Mouse (Mus musculus): ENCODE data around the gene Kifc3. TPM values are rescaled to one million over a fixed set of nuclear protein-coding genes. Genes with fewer than 3 reads are reported as not detected.

The Kifc3 gene
- polyA plus RNA-seq, 1 experiment = not detected

DNA sequence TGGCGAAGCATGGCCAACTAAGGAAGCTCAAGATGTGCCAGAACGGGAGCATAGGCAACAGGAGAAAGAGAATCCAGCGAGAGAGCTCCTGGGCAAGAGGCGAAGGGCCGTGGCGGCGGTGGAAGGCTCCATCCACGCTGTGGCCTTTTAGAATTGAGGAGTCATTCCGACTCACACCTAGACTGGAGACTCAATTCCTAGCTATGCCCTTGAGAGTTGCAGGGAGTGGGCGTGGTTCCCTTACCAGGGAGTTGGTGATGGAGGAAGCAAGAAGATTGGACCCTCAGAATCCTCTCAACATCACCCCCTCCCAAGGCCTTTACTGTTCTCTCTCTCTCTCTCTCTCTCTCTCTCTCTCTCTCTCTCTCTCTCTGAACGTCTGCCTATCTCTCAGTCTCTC lies 121.0 kb downstream of the Kifc3 start:
- TF ChIP-seq GATA1 (IDR thresholded peaks at IDR 0.05; ENCODE audit: low read length) = no peak

DNA sequence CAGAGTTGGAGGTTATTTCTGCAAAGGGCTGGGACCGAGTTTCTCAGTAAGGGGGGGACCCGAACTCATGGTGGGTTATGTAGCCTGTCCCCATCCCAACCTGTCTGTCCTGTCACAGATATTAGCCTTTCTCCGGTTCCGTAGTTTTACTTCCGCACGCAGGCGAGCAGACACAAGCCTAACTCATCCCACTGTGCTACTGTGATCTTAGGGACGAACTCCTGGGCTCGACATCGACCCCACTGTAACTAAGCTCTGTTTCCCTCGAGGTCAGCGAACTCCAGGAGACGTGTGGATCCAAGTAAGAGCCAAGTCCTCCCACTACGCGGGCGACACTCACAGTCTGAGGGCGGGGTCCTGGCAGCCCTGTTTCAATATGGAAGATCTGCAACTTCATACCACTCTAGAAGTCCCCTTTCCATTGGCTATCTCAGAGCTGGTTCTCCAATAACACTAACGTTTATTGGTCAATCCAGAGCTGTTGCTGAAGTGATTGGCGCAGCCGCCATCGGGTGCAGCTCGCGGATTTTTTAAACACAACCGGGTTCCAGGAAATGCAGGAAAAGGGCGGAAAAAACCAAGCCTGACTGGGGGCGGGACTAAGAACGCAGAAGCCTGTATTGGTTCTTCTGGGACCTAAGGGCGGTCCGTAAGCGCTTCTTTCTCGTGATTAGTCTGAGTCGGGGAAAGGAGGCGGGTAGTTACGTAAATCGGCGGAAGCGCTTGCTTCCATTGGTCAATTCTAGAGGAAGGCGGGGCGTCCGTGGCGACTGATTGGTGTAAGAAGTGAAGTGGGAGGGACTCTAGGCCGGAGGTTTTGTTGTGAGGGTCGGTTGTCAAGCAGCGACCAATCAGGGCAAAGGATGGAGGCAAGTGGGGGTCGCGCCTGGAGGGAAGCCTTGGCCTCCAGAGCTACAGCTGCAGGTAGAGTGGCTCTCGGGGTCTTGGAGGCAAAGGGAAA lies 122.0 kb downstream of the Kifc3 start, which contains the start of gene Katnb1:
TSS of gene Katnb1 (plus strand) at position 806 of the 961 bp plus-strand sequence.
- TF ChIP-seq GATA1 (IDR thresholded peaks at IDR 0.05; ENCODE audit: low read length) = no peak

DNA sequence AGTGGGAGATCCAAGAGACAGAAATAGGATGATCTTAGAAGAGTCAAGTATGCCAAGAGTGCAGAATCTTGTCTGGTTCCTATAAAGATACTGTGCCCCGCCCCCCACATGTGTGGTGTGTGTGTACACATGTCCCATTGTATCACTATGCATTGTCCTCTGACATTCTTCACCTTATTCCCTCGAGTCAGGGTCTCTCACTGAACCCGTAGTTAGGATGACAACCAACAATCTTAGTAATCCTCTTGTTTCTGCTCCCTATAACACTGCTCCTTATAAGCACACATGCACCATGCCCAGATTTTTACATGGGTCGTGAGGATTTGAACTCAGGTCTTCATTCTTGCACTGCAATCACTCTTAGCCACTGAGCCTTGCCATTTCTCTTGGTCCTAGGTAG lies 123.3 kb downstream of the Kifc3 start:
- TF ChIP-seq GATA1 (IDR thresholded peaks at IDR 0.05; ENCODE audit: low read length) = no peak

DNA sequence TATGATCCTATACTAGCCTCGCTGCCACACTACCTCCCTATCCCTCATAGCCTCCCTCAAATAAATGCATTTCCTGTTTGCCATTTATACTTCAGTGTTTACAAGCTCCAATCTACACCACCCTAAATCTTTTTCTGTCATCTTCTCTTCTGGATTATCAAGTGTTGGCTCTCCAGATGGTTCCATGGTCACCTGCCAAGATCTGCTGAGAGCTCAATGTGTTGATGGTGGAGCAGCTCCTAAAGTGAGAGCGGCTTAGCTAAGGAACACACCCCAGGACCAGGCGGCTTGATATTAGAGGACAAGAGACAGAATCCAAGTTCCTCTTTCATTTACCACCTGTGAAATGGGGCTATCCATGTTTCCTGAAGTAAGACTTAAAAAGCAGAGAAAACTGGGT lies 124.6 kb downstream of the Kifc3 start:
- no peak for TF ChIP-seq GATA1 (IDR thresholded peaks at IDR 0.05; ENCODE audit: low read length)

DNA sequence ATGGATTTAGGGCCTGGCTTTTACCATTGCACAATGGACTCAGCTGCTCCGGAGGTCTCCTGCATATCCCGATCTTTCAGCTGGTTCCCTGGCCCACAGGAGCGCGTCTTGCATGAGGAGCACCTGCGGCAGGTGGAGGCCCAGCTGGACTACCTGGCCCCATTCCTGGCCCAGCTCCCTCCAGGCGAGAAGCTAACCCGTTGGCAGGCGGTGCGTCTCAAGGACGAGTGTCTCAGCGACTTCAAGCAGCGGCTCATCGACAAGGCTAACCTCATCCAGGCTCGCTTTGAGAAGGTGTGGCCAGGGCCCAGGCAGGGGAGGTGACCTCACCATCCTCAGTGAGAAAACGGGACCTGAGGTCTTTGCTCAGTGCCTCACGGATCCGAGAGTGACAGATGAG lies 126.5 kb downstream of the Kifc3 start:
- TF ChIP-seq GATA1 (IDR thresholded peaks at IDR 0.05; ENCODE audit: low read length) = no peak

DNA sequence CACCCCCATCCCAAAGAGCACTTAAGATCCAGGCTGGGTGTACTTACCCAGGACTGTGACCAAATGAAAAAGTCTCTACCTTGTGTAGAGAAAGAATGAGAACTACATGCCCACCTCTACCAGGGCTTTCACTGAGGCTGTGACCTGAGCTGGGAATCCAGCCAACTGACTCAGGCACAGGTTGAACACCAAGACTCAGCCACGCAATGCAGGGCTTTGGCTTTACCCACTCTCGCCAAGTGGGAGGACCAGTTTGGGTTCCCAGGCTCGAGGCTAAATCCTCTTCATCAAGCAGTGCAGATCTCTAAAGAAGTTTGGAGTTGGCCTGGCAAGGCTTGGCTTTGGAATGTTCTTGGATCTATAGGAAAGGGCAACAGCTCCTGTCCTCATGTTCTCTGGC lies 127.1 kb downstream of the Kifc3 start:
- TF ChIP-seq GATA1 (IDR thresholded peaks at IDR 0.05; ENCODE audit: low read length) = no peak

DNA sequence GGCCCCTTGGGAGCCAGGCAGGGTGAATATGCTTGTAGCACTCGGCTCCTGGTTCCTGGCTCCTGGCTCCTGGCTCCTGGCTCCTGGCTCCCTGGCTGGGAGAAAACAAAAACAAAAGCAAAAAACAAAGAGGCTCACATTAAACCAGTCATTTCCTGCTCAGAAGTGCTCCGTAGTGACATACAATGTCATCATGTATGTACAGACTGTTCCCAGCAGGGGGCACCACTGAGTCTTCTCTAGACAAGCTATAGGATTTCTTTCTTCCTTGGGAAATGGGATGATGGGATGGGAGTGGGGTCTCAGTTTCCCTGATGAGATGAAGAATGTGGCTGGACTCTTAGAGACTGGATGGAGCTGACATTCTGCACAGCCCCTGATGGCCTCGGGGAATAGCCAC lies 135.0 kb downstream of the Kifc3 start:
- TF ChIP-seq GATA1 (IDR thresholded peaks at IDR 0.05; ENCODE audit: low read length) = no peak

DNA sequence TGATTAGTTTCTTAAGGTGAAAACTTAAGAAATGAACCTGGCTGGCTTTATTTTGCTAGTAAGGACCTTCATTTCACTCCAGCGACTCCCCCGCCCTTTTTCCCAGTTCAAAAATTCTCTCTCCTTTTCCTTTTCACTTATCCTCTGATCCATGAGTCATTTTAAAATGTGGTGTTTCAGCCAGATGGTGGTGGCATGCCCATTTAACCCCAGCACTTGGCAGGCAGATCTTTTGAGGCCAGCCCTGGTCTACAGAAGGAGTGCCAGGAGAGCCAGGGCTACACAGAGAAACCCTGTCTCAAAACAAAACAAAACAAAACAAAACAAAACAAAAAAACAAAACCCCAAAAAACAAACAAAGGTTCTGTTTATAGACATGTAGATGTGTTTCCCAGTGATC lies 138.1 kb downstream of the Kifc3 start:
- TF ChIP-seq GATA1 (IDR thresholded peaks at IDR 0.05; ENCODE audit: low read length) = no peak

DNA sequence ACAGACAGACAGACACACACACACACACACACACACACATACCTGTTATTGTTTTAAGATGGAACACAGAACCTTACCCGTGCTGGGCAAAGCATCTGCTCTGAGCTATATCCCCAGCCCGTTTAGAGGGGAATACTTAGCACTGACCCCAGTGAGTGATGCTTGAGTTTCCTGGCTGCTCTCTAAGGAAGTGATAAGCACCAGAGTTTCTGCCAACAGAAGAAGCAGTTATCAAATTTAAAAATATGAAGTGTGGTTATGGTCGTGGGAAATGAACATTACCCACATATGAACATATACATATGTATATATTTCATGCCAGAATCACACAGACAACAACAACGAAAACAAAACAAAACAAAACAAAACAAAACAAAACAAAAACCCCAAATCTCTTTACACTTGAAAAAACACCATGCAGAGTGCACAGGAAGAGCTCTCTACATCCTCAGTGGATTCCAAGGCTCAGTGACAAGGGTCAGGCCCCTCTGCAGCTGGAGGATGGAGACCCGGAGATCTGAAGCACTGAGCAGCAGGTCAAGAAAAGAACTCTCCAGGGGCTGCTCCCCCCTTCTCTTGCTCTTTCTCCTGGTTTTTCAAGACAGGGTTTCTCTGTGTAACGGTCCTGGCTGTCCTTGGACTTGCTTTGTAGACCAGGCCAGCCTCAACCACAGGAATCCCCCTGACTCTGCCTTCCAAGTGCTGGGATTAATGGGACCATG lies 142.6 kb downstream of the Kifc3 start:
- no peak for TF ChIP-seq GATA1 (IDR thresholded peaks at IDR 0.05; ENCODE audit: low read length)

DNA sequence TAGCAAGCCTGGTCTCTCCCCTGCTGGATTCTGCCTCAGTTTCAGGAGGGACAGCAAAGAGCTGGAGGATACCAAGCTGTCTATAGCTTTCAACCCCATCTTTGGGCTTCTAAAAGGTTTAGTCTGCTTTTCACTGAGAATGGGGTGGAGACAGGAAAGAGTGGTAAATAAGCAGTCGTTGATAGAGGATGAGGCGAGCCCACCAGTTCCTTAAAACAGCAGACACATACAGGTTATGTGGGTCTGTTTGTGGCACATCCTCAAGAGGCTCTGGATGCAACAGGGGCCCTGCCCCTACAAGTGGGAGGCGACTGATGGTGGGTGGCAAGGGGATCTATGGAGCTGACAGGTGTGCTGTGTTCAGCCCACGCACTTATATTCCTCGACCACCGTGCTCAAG lies 144.0 kb downstream of the Kifc3 start:
- TF ChIP-seq GATA1 (IDR thresholded peaks at IDR 0.05; ENCODE audit: low read length) = no peak

DNA sequence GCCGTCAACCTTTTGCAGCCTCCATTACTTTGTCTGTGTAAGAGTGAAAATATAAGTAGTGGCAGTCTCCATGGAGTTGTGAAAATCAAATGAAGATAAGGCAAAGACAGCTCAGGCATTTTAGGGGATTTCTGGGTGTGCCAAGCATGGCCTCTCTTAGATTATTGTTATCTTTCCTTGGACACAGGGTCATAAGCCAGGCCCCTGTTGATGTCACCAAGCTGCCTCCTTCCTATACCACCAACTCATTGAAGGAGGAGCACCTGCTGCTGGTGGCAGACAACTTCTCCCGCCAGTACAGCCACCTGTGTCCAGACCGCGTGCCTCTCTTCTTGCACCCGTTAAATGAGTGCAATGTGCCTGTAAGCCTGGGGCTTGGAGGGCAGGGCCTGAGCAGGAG lies 146.2 kb downstream of the Kifc3 start:
- no peak for TF ChIP-seq GATA1 (IDR thresholded peaks at IDR 0.05; ENCODE audit: low read length)

DNA sequence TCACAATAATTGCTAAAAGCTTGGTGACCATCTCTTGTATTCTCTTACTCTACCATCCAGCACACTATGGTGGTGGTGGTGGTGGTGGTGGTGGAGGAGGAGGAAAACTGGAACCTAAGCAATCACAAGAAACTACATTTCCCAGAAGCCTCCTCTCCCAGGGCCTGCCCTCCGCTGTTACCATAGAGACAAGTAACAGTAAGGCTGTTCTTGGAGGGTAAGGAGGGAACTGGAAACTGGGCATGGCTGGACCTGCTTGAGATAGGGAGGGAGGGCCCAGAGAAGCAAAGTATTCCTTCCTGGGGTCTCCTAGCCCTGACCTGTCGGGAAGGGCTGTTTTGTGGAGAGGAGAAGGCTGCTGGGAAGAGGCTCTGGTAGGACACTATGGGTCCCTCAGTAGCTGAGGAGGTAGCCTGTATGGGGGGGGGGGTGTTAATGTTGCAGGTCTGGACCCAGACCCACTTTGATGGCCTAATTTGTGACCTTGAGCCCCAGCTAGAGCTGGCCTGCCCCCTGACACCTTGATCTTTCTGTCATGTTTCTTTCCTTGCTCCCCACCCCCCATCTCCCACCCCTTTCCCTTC lies 147.6 kb downstream of the Kifc3 start, which contains the start of gene Drc7:
TSS of gene Drc7 (plus strand) at position 177 of the 584 bp plus-strand sequence.
- TF ChIP-seq GATA1 (IDR thresholded peaks at IDR 0.05; ENCODE audit: low read length) = no peak

DNA sequence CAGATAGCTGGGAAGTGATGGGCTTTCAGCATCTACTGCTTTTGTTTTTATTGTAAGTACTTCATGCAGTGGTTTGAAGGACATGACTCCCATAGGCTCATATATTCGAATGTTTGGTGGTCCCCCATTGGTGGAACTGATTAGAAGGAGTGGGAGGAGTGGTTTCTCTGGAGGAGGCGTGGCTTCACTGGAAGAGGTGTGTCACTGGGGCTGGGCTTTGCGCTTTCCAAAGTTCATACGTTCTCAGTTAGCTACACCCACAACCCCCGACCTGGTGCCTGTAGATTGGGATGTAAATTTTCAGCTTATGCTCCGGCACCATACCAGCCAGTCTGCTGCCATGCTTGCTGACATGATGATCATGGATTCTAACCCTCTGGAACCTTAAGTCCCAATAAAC lies 148.2 kb downstream of the Kifc3 start:
- no peak for TF ChIP-seq GATA1 (IDR thresholded peaks at IDR 0.05; ENCODE audit: low read length)

Other genes with a start within 250 kb of the Kifc3 start
- gene Adgrg1, start 228.1 kb downstream of the Kifc3 start, polyA plus RNA-seq (2012) = 124 and 249 TPM in 2 replicates
- gene Adgrg3, start 185.1 kb downstream of the Kifc3 start, polyA plus RNA-seq (2012) = 0.18 TPM in 1 of 2 replicates, not detected in the other
- not detected in 2 replicates for gene Drc7, start 147.7 kb downstream of the Kifc3 start, polyA plus RNA-seq (2012)
- gene Katnb1, start 121.6 kb downstream of the Kifc3 start, polyA plus RNA-seq (2012) = 31.7 and 45.0 TPM in 2 replicates
- gene Cngb1, start 103.8 kb upstream of the Kifc3 start, polyA plus RNA-seq (2012) = not detected in 2 replicates
- gene Tepp, start 107.8 kb upstream of the Kifc3 start, polyA plus RNA-seq (2012) = not detected in 2 replicates
- 6.7 and 6.9 TPM in 2 replicates for gene Zfp319, start 129.1 kb upstream of the Kifc3 start, polyA plus RNA-seq (2012)
- 16.0 and 19.1 TPM in 2 replicates for gene Usb1, start 129.5 kb upstream of the Kifc3 start, polyA plus RNA-seq (2012)
- 0.04 and 0.17 TPM in 2 replicates for gene Mmp15, start 149.5 kb upstream of the Kifc3 start, polyA plus RNA-seq (2012)
- gene Cfap20, start 232.1 kb upstream of the Kifc3 start, polyA plus RNA-seq (2012) = 25.9 and 32.6 TPM in 2 replicates

All from G1E-ER4 (cell line).